ENCODE assay signal across 13 mouse cellular contexts in the genomic region with DNA sequence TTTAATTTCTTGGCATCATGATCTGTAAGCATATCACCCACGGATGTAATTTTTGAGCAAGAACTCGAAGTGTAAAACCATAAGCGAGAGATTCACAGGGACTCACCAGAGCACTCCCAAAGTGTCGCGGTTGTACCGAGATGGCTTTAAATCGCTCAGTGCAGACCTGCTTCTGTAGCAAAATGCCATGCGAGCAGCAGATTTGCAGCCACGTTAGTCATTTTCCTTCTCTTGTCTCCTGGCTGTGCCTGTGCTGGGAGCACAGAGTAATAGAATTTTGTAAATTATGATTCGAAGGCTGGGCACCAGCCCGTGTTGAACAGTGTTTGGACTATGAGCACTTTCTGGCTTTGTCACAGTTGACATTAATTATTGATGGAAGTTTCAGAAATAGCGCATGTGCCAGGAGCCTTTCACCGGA.
A peak's percentile ranks its signal among the peaks of the same experiment; 100 is the strongest.
DNase-seq lines count a peak whose midpoint lies in the region; ATAC-seq and TF ChIP-seq lines count a peak whose summit lies in the region.
"Had no signal": no experiment of that assay in that cellular context is flagged by ENCODE, and none has a peak within 500 bp of the region (broad histone marks: within the 10 kb centered on the region; RNA-seq: fewer than 3 reads in every experiment).

No protein-coding gene starts in this region.

- H3K9me3 ChIP-seq in kidney, embryonic 14.5 days (ENCODE audit: control insufficient read depth, low read length): no peaks in the 10 kb centered on the region
- no peaks in the 10 kb centered on the region for H3K9me3 ChIP-seq in forebrain, postnatal 0 days (ENCODE audit: low read length)
- H3K9me3 ChIP-seq in limb, embryonic 10.5 days (replicated peaks): no peaks in the 10 kb centered on the region
- H3K9me3 ChIP-seq: liver, embryonic 15.5 days had no signal

- no peak overlapping the region for H3K27ac ChIP-seq in kidney, embryonic 14.5 days (ENCODE audit: low read depth, low read length)
- 0 out of 2 replicates have a peak overlapping the region, but pooled peaks have one; percentile 21 for H3K27ac ChIP-seq in forebrain, postnatal 0 days (ENCODE audit: low read depth, low read length)
- no peak overlapping the region for H3K27ac ChIP-seq in limb, embryonic 10.5 days
- H3K27ac ChIP-seq: liver, embryonic 15.5 days had no signal

- H3K27me3 ChIP-seq in kidney, embryonic 14.5 days (ENCODE audit: control insufficient read depth, insufficient read depth, low read length): no peaks in the 10 kb centered on the region
- H3K27me3 ChIP-seq in forebrain, postnatal 0 days (ENCODE audit: insufficient read depth, low read length): no peaks in the 10 kb centered on the region
- no peaks in the 10 kb centered on the region for H3K27me3 ChIP-seq in limb, embryonic 10.5 days (ENCODE audit: low read depth, poor library complexity, severe bottlenecking)
- H3K27me3 ChIP-seq: liver, embryonic 15.5 days had no signal

- peak; percentile 26 for DNase-seq in kidney, adult 18-20 months
- DNase-seq in forebrain, postnatal 0 days: peak; percentile 57
- peak; percentile 38 for DNase-seq in layer of hippocampus, adult 9-11 months
- DNase-seq in retina, embryonic 14.5 days (ENCODE audit: low spot score): peak; percentile 22
- no peak for DNase-seq in yolk sac, embryonic 10.5 days (ENCODE audit: low spot score)
- no peak for DNase-seq in limb, embryonic 10.5 days (ENCODE audit: low spot score)
- DNase-seq in adrenal gland, postnatal 36 days: no peak
- DNase-seq: cerebellum, adult 9-10 months; thymus, postnatal 36 days had no signal

- H3K4me2 ChIP-seq in kidney, embryonic 14.5 days (replicated peaks; ENCODE audit: low read depth, low read length): no peak overlapping the region
- peak overlapping the region; percentile 43 for H3K4me2 ChIP-seq in forebrain, postnatal 0 days (ENCODE audit: low read depth)
- H3K4me2 ChIP-seq: heart, embryonic 11.5 days; liver, embryonic 15.5 days had no signal

- H3K4me3 ChIP-seq in kidney, embryonic 14.5 days (ENCODE audit: low read length): no peak overlapping the region
- H3K4me3 ChIP-seq in forebrain, postnatal 0 days (ENCODE audit: low read depth, low read length): peak overlapping the region; percentile 1; the same call in 1 of the 2 replicates
- no peak overlapping the region for H3K4me3 ChIP-seq in limb, embryonic 10.5 days
- H3K4me3 ChIP-seq: liver, embryonic 15.5 days had no signal

- no peaks in the 10 kb centered on the region for H3K4me1 ChIP-seq in kidney, embryonic 14.5 days (ENCODE audit: control insufficient read depth, insufficient read depth, low read length)
- H3K4me1 ChIP-seq in forebrain, postnatal 0 days (ENCODE audit: insufficient read depth): peaks cover 9% of the 10 kb centered on the region
- peaks cover 7% of the 10 kb centered on the region; the same call in 1 of the 2 replicates for H3K4me1 ChIP-seq in limb, embryonic 10.5 days
- H3K4me1 ChIP-seq: liver, embryonic 15.5 days had no signal

- TF ChIP-seq CTCF in forebrain, postnatal 0 days (IDR thresholded peaks at IDR 0.05; ENCODE audit: low read depth): no peak

- no peak overlapping the region for H3K9ac ChIP-seq in kidney, embryonic 14.5 days (ENCODE audit: low read depth, low read length)
- H3K9ac ChIP-seq in forebrain, postnatal 0 days: no peak overlapping the region; the same call in 1 of the 2 replicates
- H3K9ac ChIP-seq: liver, embryonic 15.5 days had no signal

- no peak for ATAC-seq in kidney, embryonic 14.5 days (ENCODE audit: low FRiP score, low TSS enrichment)
- peak; percentile 74 for ATAC-seq in forebrain, postnatal 0 days
- ATAC-seq: intestine, postnatal 0 days had no signal

- H3K36me3 ChIP-seq in kidney, embryonic 14.5 days (ENCODE audit: control insufficient read depth, insufficient read depth, low read length): no peaks in the 10 kb centered on the region
- H3K36me3 ChIP-seq in forebrain, postnatal 0 days (ENCODE audit: insufficient read depth): no peaks in the 10 kb centered on the region
- H3K36me3 ChIP-seq in limb, embryonic 10.5 days: no peaks in the 10 kb centered on the region
- H3K36me3 ChIP-seq: liver, embryonic 15.5 days had no signal

- 75% methylated on average over 13 of the region's 13 CpGs for WGBS in kidney, embryonic 14.5 days
- WGBS in forebrain, postnatal 0 days: 34% methylated on average over 13 of the region's 13 CpGs
- WGBS in limb, embryonic 10.5 days: 84% methylated on average over 13 of the region's 13 CpGs

Comparison
In these comparisons a context has a peak if more than half of its experiments do, and no peak if none do; other contexts are left out.
1. DNase-seq: peak in kidney, adult 18-20 months (single experiment), forebrain, postnatal 0 days (single experiment), layer of hippocampus, adult 9-11 months (single experiment) and retina, embryonic 14.5 days (single experiment); none in yolk sac, embryonic 10.5 days (single experiment), limb, embryonic 10.5 days (single experiment) and adrenal gland, postnatal 36 days (0 of 2).